Mouse (Mus musculus): ENCODE data around the gene Ell2. TPM values are rescaled to one million over a fixed set of nuclear protein-coding genes. Genes with fewer than 3 reads are reported as not detected.

Gene Ell2
- polyA plus RNA-seq, 1 experiment, result 41.5 TPM

GRCm38 (mm10) chr13:75818945-75819706 lies 112.6 kb downstream of the Ell2 start:
- H3K27me3 ChIP-seq (ENCODE audit: control insufficient read depth, insufficient read depth, low read length, poor library complexity, severe bottlenecking), result no peaks in the 10 kb centered on the region
- TF ChIP-seq POLR2A (IDR thresholded peaks at IDR 0.05; ENCODE audit: insufficient read depth, low read length), result no peak
- no peak for TF ChIP-seq EP300 (IDR thresholded peaks at IDR 0.05; ENCODE audit: insufficient read depth, low read depth, low read length)
- no peak for TF ChIP-seq CTCF (IDR thresholded peaks at IDR 0.05; ENCODE audit: low read depth, low read length)
- H3K4me3 ChIP-seq (ENCODE audit: low read depth, low read length), result no peak overlapping the region
- H3K9me3 ChIP-seq (replicated peaks; ENCODE audit: control insufficient read depth, insufficient read depth, low read length, poor library complexity, severe bottlenecking), result peaks cover 10% of the 10 kb centered on the region
- H3K9ac ChIP-seq (ENCODE audit: low read depth, poor library complexity, severe bottlenecking), result no peak overlapping the region
- H3K36me3 ChIP-seq (ENCODE audit: control insufficient read depth, insufficient read depth, low read length, poor library complexity, severe bottlenecking), result no peaks in the 10 kb centered on the region
- H3K27ac ChIP-seq (ENCODE audit: insufficient read depth, low read length), result no peak overlapping the region
- H3K4me1 ChIP-seq (ENCODE audit: control insufficient read depth, insufficient read depth, low read length), result no peaks in the 10 kb centered on the region

GRCm38 (mm10) chr13:75819898-75820297 lies 113.3 kb downstream of the Ell2 start:
- no peaks in the 10 kb centered on the region for H3K4me1 ChIP-seq (ENCODE audit: control insufficient read depth, insufficient read depth, low read length)
- TF ChIP-seq EP300 (IDR thresholded peaks at IDR 0.05; ENCODE audit: insufficient read depth, low read depth, low read length) (no peak), POLR2A (IDR thresholded peaks at IDR 0.05; ENCODE audit: insufficient read depth, low read length) (no peak), CTCF (IDR thresholded peaks at IDR 0.05; ENCODE audit: low read depth, low read length) (no peak)

More at GRCm38 (mm10) chr13:75819898-75820297, 113.3 kb downstream of the Ell2 start:
- H3K9me3 ChIP-seq (replicated peaks; ENCODE audit: control insufficient read depth, insufficient read depth, low read length, poor library complexity, severe bottlenecking), result peaks cover 10% of the 10 kb centered on the region
- H3K27me3 ChIP-seq (ENCODE audit: control insufficient read depth, insufficient read depth, low read length, poor library complexity, severe bottlenecking), result no peaks in the 10 kb centered on the region
- H3K27ac ChIP-seq (ENCODE audit: insufficient read depth, low read length), result no peak overlapping the region
- H3K4me3 ChIP-seq (ENCODE audit: low read depth, low read length), result no peak overlapping the region
- no peaks in the 10 kb centered on the region for H3K36me3 ChIP-seq (ENCODE audit: control insufficient read depth, insufficient read depth, low read length, poor library complexity, severe bottlenecking)
- H3K9ac ChIP-seq (ENCODE audit: low read depth, poor library complexity, severe bottlenecking), result no peak overlapping the region

Other genes starting within 250 kb of the Ell2 start
- 9.1 and 11.9 TPM in 2 replicates for gene Glrx, start 133.1 kb downstream of the Ell2 start, polyA plus RNA-seq (2011; ENCODE audit: insufficient read depth, insufficient read length, low read depth, missing spikeins)
- 32.9 and 33.7 TPM in 2 replicates for gene Rhobtb3, start 237.2 kb downstream of the Ell2 start, polyA plus RNA-seq (2011; ENCODE audit: insufficient read depth, insufficient read length, low read depth, missing spikeins)